Mouse (Mus musculus): ENCODE data around the gene Rep15. TPM values are rescaled to one million over a fixed set of nuclear protein-coding genes. Genes with fewer than 3 reads are reported as not detected.

Gene Rep15
- total RNA-seq, 1 experiment from 2014 or later, result 0.48 TPM

DNA sequence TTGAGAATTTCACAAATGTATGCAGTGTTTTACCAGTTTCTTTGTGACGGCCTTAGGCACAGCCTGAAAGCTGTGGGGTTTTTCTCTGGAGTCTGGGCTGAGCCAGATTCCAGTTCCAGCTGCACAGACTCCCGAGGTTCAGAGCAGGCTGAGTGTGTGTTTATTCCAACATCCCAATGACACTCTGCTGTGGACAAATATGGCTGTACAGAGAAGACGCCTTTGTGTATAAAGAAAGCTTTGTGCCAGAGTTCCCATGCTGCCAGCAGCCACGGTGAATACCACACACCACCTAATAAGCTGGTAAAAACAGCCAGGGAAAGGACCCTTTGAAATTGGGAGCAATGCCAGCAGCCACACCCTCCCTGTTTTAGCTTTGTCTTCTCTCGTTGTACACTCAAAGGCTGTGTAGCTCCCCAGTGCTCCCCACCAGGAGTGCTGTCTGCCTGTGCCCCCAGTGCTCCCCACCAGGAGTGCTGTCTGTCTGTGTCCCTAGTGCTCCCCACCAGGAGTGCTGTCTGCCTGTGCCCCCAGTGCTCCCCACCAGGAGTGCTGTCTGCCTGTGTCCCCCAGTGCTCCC lies 43.5 kb downstream of the Rep15 start:
- ATAC-seq (replicated peaks; ENCODE audit: insufficient number of reproducible peaks, low FRiP score, low TSS enrichment, poor library complexity, severe bottlenecking), result no peak

DNA sequence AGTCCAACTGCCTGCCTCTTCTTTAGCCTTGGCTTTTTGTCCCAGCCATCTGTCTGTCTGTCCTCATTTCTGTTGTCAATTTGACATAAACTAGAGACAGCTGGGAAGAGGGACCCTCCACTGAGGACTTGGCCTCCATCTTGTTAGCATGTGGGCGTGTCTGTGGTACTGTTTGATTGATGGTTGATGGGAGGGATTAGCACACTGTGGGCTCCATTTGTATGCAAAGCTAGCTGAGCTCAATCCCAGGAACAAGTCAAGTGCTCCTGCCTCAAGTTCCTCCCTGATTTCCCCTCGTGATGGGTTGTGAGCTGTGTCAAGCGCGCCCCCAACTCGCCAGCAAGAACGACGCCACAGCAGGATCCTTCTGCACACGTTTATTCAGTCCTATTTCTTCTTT lies 44.5 kb downstream of the Rep15 start:
- ATAC-seq (replicated peaks; ENCODE audit: insufficient number of reproducible peaks, low FRiP score, low TSS enrichment, poor library complexity, severe bottlenecking), result no peak

DNA sequence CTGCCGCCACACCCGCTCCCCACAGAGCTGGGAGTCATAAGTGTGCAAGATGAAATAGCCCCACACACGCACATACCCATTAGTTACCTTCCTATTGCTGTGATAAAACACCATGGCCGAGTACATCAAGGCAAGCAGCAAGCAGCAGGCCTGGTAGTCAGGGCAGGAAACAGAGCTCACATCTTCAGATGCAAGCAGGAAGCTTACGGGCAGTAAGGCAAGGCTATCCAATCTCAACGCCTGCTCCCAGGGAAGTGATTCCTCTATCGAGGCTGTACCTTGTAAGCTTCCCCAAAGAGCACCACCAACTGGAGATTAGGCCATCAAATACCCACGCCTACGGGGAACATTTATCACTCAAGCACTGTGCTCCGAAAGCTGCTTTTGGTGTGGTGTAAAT lies 47.5 kb downstream of the Rep15 start:
- no peak for ATAC-seq (replicated peaks; ENCODE audit: insufficient number of reproducible peaks, low FRiP score, low TSS enrichment, poor library complexity, severe bottlenecking)

Other genes starting within 250 kb of the Rep15 start
- gene Arntl2, start 236.5 kb upstream of the Rep15 start, total RNA-seq (2017), result 0.64 to 1.6 TPM (median 1.4 TPM) in 3 replicates
- not detected in 3 replicates for gene Smco2, start 182.5 kb upstream of the Rep15 start, total RNA-seq (2017)
- 13.7 to 26.2 TPM (median 22.5 TPM) in 3 replicates for gene Ppfibp1, start 144.1 kb upstream of the Rep15 start, total RNA-seq (2017)
- gene 1700034J05Rik, start 78.2 kb upstream of the Rep15 start, total RNA-seq (2017), result 1.2 TPM in 1 of 3 replicates, not detected in the others
- 52.8 to 89.4 TPM (median 63.5 TPM) in 3 replicates for gene Mrps35, start 10.2 kb downstream of the Rep15 start, total RNA-seq (2017)
- gene Mansc4, start 54.4 kb downstream of the Rep15 start, total RNA-seq (2017), result not detected in 3 replicates
- 2.1 to 6.9 TPM (median 3.6 TPM) in 3 replicates for gene Klhl42, start 58.8 kb downstream of the Rep15 start, total RNA-seq (2017)
- gene Pthlh, start 231.6 kb downstream of the Rep15 start, total RNA-seq (2017), result not detected in 3 replicates